Mouse (Mus musculus) heart, postnatal 0 days (tissue): Measurements from ENCODE around the gene Gm19410.

Source experiments
- CTCF ChIP-seq: IDR thresholded peaks from 2 replicates; pipeline ENCODE4 v1.5.1; 2016; ENCODE audit warnings: antibody characterized with exemption, control low read depth, low read depth
- EP300 ChIP-seq: IDR thresholded peaks from 2 replicates; pipeline ENCODE4 v1.6.1; 2016; ENCODE audit warnings: antibody characterized with exemption, low read depth

DNA sequence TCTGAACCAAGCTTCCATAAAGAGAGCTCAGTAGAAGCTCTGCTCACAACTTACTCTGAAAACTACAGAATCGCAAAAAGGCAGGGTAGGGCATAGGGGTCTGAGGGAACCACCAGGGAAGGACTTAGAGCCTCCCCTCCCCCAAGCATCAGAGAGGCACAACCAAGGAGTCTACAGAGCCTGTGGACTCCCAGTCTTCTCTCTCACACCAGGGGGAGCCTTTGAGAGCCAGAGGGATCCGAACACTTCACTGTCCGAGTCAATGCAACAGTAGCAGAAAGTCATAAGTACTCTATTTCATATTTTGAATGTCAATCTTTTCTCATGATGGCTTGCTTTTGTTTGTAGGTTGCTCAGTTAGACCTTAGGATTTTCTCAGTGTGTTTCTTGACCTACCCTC, 30.2 kb upstream of the Gm19410 start:
- peak; percentile 47 for TF ChIP-seq CTCF
- TF ChIP-seq EP300 = no peak
